Mouse (Mus musculus) liver, postnatal 0 days (tissue): ENCODE results near the gene 5830473C10Rik.

Experiments used
- CTCF ChIP-seq: sonication (generic); IDR thresholded peaks from 2 replicates; pipeline ENCODE4 v1.5.1; 2016; ENCODE audit warnings: antibody characterized with exemption, low read depth
- EP300 ChIP-seq: IDR thresholded peaks from 2 replicates; pipeline ENCODE4 v1.6.1; 2016; ENCODE audit warnings: antibody characterized with exemption, low read depth, mild to moderate bottlenecking

DNA sequence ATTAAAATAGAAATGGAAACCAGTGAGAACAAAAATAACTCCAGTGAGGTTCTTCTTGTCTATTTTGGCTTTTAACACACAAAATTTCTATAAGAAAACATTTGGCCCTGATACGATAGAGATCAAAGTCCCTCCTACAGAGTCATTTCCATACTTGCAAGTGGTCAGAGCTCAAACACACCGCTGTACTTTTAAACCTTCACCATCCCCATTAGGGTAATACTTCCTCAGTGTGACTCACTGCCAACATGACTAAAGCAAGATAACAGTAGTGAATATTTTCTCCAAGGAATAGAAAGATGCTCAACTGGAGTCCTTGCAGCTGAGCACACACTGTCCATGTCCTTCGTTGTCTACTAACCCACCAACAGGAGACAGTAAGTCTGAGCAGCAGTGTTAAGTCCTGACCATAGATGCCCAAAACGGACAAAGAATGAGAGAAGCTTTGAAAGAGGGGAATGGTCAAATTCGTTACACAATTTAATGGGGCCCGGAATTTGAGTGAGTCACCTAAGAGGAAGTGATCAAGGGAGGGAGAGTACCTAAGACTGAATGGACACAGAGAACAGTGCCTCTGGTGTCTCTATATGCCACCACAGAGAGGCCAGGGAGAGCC is 51.2 kb downstream of the 5830473C10Rik start:
- TF ChIP-seq CTCF (no peak), EP300 (no peak)
